Mouse (Mus musculus) stomach, postnatal 0 days (tissue): ENCODE results near the gene Raph1. TPM values are rescaled to one million over a fixed set of nuclear protein-coding genes. Genes with fewer than 3 reads are reported as not detected.

Source experiments
- ATAC-seq: fragments of 200-750 bp; cut with Nextera tagmentation; 2 replicates; pipeline ENCODE4 v1.8.0; 2017; ENCODE audit not compliant: low FRiP score, low TSS enrichment
- DNase-seq: peaks from one replicate; pipeline ENCODE4 v3.0.0-alpha.2; 2016; ENCODE audit warnings: low spot score
- H3K27ac ChIP-seq: fragments of 300-500 bp; sonication (generic); replicated peaks from 2 replicates; pipeline ENCODE4 v1.5.1; 2014; ENCODE audit warnings: mild to moderate bottlenecking, control low read depth
- H3K27me3 ChIP-seq: fragments of 300-500 bp; sonication (generic); 2 replicates; pipeline ENCODE4 v1.6.1; 2014; ENCODE audit warnings: low read length; ENCODE audit not compliant: control insufficient read depth, insufficient read depth
- H3K36me3 ChIP-seq: fragments of 300-500 bp; sonication (generic); 2 replicates; pipeline ENCODE4 v1.6.1; 2014; ENCODE audit warnings: low read length, mixed read lengths; ENCODE audit not compliant: control insufficient read depth, insufficient read depth
- H3K4me1 ChIP-seq: fragments of 300-500 bp; sonication (generic); replicated peaks from 2 replicates; pipeline ENCODE4 v1.6.1; 2014; ENCODE audit warnings: antibody characterized with exemption; ENCODE audit not compliant: control insufficient read depth, insufficient read depth
- H3K4me2 ChIP-seq: fragments of 300-500 bp; sonication (generic); replicated peaks from 2 replicates; pipeline ENCODE4 v1.6.1; 2014; ENCODE audit warnings: low read depth, mild to moderate bottlenecking, control low read depth, moderate library complexity
- H3K4me3 ChIP-seq: fragments of 300-500 bp; sonication (generic); 2 replicates; pipeline ENCODE4 v1.5.1; 2014; ENCODE audit warnings: low read depth, low read length, control low read depth
- H3K9ac ChIP-seq: fragments of 300-500 bp; sonication (generic); 2 replicates; pipeline ENCODE4 v1.6.1; 2014; ENCODE audit warnings: mild to moderate bottlenecking, low read length, control low read depth, mixed read lengths
- H3K9me3 ChIP-seq: fragments of 300-500 bp; sonication (generic); 2 replicates; pipeline ENCODE4 v1.6.1; 2016; ENCODE audit warnings: low read length; ENCODE audit not compliant: control insufficient read depth
- CTCF ChIP-seq: IDR thresholded peaks from 2 replicates; pipeline ENCODE4 v1.5.1; 2016; ENCODE audit warnings: antibody characterized with exemption, low read depth, mild to moderate bottlenecking, moderate library complexity
- EP300 ChIP-seq: optimal IDR thresholded peaks from 2 replicates; pipeline ENCODE3; 2016; ENCODE audit warnings: antibody characterized with exemption
- whole genome bisulfite sequencing: fragments of 180-500 bp; shearing (Covaris S2); extraction: QIAGEN DNeasy Blood & Tissue Kit; methylation state at CpG from one replicate; pipeline ENCODE4 v1.1.7; 2014; 5-methylcytosine and 5-hydroxymethylcytosine counted together
- polyA plus RNA-seq: library from polyadenylated mRNA; unstranded; fragments of >200 nt; fragmentation: Nextera tagmentation; extraction: Ambion mirVana; gene quantifications from 2 replicates; pipeline ENCODE4 v1.2.1, GENCODE M21; 2015

The Raph1 gene
- polyA plus RNA-seq, 1 experiment from 2014 or later, result 11.5 TPM

- Histone ChIP-seq H3K9ac (no peak overlapping the region), H3K27me3 (no peaks in the 10 kb centered on the region), H3K4me3 (no peak overlapping the region), H3K9me3 (no peaks in the 10 kb centered on the region), H3K4me2 (no peak overlapping the region), H3K36me3 (no peaks in the 10 kb centered on the region), H3K27ac (no peak overlapping the region), H3K4me1 (no peaks in the 10 kb centered on the region)
- WGBS, result 87% methylated on average over 3 of the region's 3 CpGs
- TF ChIP-seq CTCF (no peak), EP300 (no peak)
- no peak for ATAC-seq
- no peak for DNase-seq
Measured at GRCm38 (mm10) chr1:60604481-60605021, 37.6 kb upstream of the Raph1 start.

GRCm38 (mm10) chr1:60600682-60601081 lies 33.8 kb upstream of the Raph1 start:
- no peak overlapping the region for H3K9ac ChIP-seq
- no peak for ATAC-seq
- no peak overlapping the region for H3K27ac ChIP-seq
- no peak overlapping the region for H3K4me3 ChIP-seq
- no peak for TF ChIP-seq CTCF
- no peak for TF ChIP-seq EP300
- H3K27me3 ChIP-seq, result no peaks in the 10 kb centered on the region
- no peaks in the 10 kb centered on the region for H3K36me3 ChIP-seq
- no peak for DNase-seq
- no peaks in the 10 kb centered on the region for H3K4me1 ChIP-seq
- no peak overlapping the region for H3K4me2 ChIP-seq
- WGBS, result 89% methylated on average over 6 of the region's 6 CpGs
- H3K9me3 ChIP-seq, result no peaks in the 10 kb centered on the region

- DNase-seq (no peak), ATAC-seq (peak; percentile 67; the same call in 1 of the 2 replicates)
- 90% methylated on average over 3 of the region's 3 CpGs for WGBS
- Histone ChIP-seq H3K36me3 (no peaks in the 10 kb centered on the region), H3K27ac (no peak overlapping the region), H3K4me1 (no peaks in the 10 kb centered on the region), H3K9me3 (no peaks in the 10 kb centered on the region), H3K9ac (no peak overlapping the region), H3K27me3 (no peaks in the 10 kb centered on the region), H3K4me2 (no peak overlapping the region), H3K4me3 (no peak overlapping the region)
- TF ChIP-seq EP300 (no peak), CTCF (no peak)
Measured at GRCm38 (mm10) chr1:60599926-60600325, 33.0 kb upstream of the Raph1 start.

GRCm38 (mm10) chr1:60599013-60599701 lies 32.3 kb upstream of the Raph1 start:
- H3K36me3 ChIP-seq, result no peaks in the 10 kb centered on the region
- H3K4me2 ChIP-seq, result no peak overlapping the region
- no peaks in the 10 kb centered on the region for H3K9me3 ChIP-seq
- no peak for TF ChIP-seq EP300
- no peak for TF ChIP-seq CTCF
- H3K4me3 ChIP-seq, result no peak overlapping the region
- H3K4me1 ChIP-seq, result no peaks in the 10 kb centered on the region
- H3K27me3 ChIP-seq, result no peaks in the 10 kb centered on the region
- DNase-seq (no peak), ATAC-seq (no peak)
- H3K27ac ChIP-seq, result no peak overlapping the region
- no peak overlapping the region for H3K9ac ChIP-seq
- 70% methylated on average over 6 of the region's 6 CpGs for WGBS

- TF ChIP-seq EP300, result no peak
- TF ChIP-seq CTCF, result no peak
- H3K27me3 ChIP-seq, result no peaks in the 10 kb centered on the region
- H3K9ac ChIP-seq, result no peak overlapping the region
- peak overlapping the region; percentile 67 for H3K27ac ChIP-seq
- WGBS, result 39% methylated on average over 11 of the region's 11 CpGs
- DNase-seq (peak; percentile 54), ATAC-seq (peak; percentile 81)
- no peaks in the 10 kb centered on the region for H3K9me3 ChIP-seq
- no peak overlapping the region for H3K4me3 ChIP-seq
- peak overlapping the region; percentile 15; the same call in 1 of the 2 replicates for H3K4me2 ChIP-seq
- H3K36me3 ChIP-seq, result no peaks in the 10 kb centered on the region
- no peaks in the 10 kb centered on the region for H3K4me1 ChIP-seq
Measured at GRCm38 (mm10) chr1:60596386-60597320, 29.7 kb upstream of the Raph1 start.

GRCm38 (mm10) chr1:60593101-60593500 lies 26.2 kb upstream of the Raph1 start:
- Histone ChIP-seq H3K27me3 (no peaks in the 10 kb centered on the region), H3K4me3 (no peak overlapping the region), H3K9me3 (no peaks in the 10 kb centered on the region), H3K27ac (no peak overlapping the region), H3K4me2 (no peak overlapping the region), H3K4me1 (no peaks in the 10 kb centered on the region), H3K36me3 (no peaks in the 10 kb centered on the region), H3K9ac (no peak overlapping the region)
- no peak for ATAC-seq
- TF ChIP-seq CTCF, result no peak
- no peak for TF ChIP-seq EP300
- WGBS, result 87% methylated on average over 6 of the region's 6 CpGs
- no peak for DNase-seq
